ENCODE assay signal across 8 mouse cellular contexts in genomic region chr15:82128398-82128797, GRCm38 (mm10). TPM values are rescaled to one million over a fixed set of nuclear protein-coding genes. Genes with fewer than 3 reads are reported as not detected.
DNase-seq lines count a peak whose midpoint lies in the region; ATAC-seq and TF ChIP-seq lines count a peak whose summit lies in the region.

No protein-coding gene starts in this region.

- TF ChIP-seq CTCF in CH12.LX (conservative IDR thresholded peaks at IDR 0.05 in 1 of 2, IDR thresholded peaks at IDR 0.05 in 1 of 2; ENCODE audit: low read depth in 2 of 2, low read length in 2 of 2) = no peak
- TF ChIP-seq CTCF in stomach, postnatal 0 days (IDR thresholded peaks at IDR 0.05; ENCODE audit: low read depth) = no peak

- no peaks in the 10 kb centered on the region for H3K36me3 ChIP-seq in heart, embryonic 11.5 days (ENCODE audit: control insufficient read depth, insufficient read depth, low read length)
- H3K36me3 ChIP-seq in CH12.LX (replicated peaks in 1 of 2; ENCODE audit: control insufficient read depth in 1 of 2, insufficient read depth in 1 of 2, low read length in 1 of 2) = peaks cover 23 to 34% of the 10 kb centered on the region in 2 experiments
- H3K36me3 ChIP-seq in embryonic facial prominence, embryonic 15.5 days = peaks cover 4% of the 10 kb centered on the region; the same call in 1 of the 2 replicates
- H3K36me3 ChIP-seq in limb, embryonic 15.5 days = peaks cover 12% of the 10 kb centered on the region
- H3K36me3 ChIP-seq in stomach, postnatal 0 days (ENCODE audit: control insufficient read depth, insufficient read depth, low read length) = peaks cover 3% of the 10 kb centered on the region

- TF ChIP-seq POLR2A in CH12.LX (IDR thresholded peaks at IDR 0.05; ENCODE audit: low read depth, low read length) = no peak

- no peaks in the 10 kb centered on the region for H3K4me1 ChIP-seq in heart, embryonic 11.5 days (ENCODE audit: control insufficient read depth, insufficient read depth, low read length)
- H3K4me1 ChIP-seq in CH12.LX (ENCODE audit: control insufficient read depth in 1 of 2, insufficient read depth in 2 of 2) = peaks cover 18 to 41% of the 10 kb centered on the region in 2 experiments
- peaks cover 16% of the 10 kb centered on the region for H3K4me1 ChIP-seq in embryonic facial prominence, embryonic 15.5 days
- H3K4me1 ChIP-seq in limb, embryonic 15.5 days = peaks cover 15% of the 10 kb centered on the region
- H3K4me1 ChIP-seq in stomach, postnatal 0 days (replicated peaks; ENCODE audit: control insufficient read depth, insufficient read depth) = no peaks in the 10 kb centered on the region

- H3K27me3 ChIP-seq in heart, embryonic 11.5 days (ENCODE audit: control insufficient read depth, insufficient read depth, low read length) = no peaks in the 10 kb centered on the region; the same call in 1 of the 2 replicates
- H3K27me3 ChIP-seq in CH12.LX (replicated peaks) = no peaks in the 10 kb centered on the region
- H3K27me3 ChIP-seq in embryonic facial prominence, embryonic 15.5 days = no peaks in the 10 kb centered on the region
- peaks cover 3% of the 10 kb centered on the region; the same call in 1 of the 2 replicates for H3K27me3 ChIP-seq in limb, embryonic 15.5 days
- no peaks in the 10 kb centered on the region for H3K27me3 ChIP-seq in stomach, postnatal 0 days (ENCODE audit: control insufficient read depth, insufficient read depth, low read length)

- TF ChIP-seq RAD21 in CH12.LX (IDR thresholded peaks at IDR 0.05; ENCODE audit: low read depth, low read length) = no peak

- peak overlapping the region; percentile 80 for H3K9ac ChIP-seq in heart, embryonic 11.5 days (ENCODE audit: low read depth, low read length)
- peak overlapping the region; percentile 91 for H3K9ac ChIP-seq in CH12.LX (ENCODE audit: insufficient read depth, low read depth)
- peak overlapping the region; percentile 59 for H3K9ac ChIP-seq in embryonic facial prominence, embryonic 15.5 days
- H3K9ac ChIP-seq in limb, embryonic 15.5 days = peak overlapping the region; percentile 65
- peak overlapping the region; percentile 81 for H3K9ac ChIP-seq in stomach, postnatal 0 days (ENCODE audit: low read length)

- peak overlapping the region; percentile 79 for H3K4me3 ChIP-seq in heart, embryonic 11.5 days (ENCODE audit: low read depth, low read length)
- H3K4me3 ChIP-seq in CH12.LX (replicated peaks in 1 of 3; ENCODE audit: low read depth in 2 of 3, low read length in 2 of 3, poor library complexity in 1 of 3) = peak overlapping the region; percentile 77 to 95 (median 94)
- H3K4me3 ChIP-seq in embryonic facial prominence, embryonic 15.5 days (replicated peaks) = peak overlapping the region; percentile 70
- H3K4me3 ChIP-seq in limb, embryonic 15.5 days = peak overlapping the region; percentile 67
- H3K4me3 ChIP-seq in stomach, postnatal 0 days (ENCODE audit: low read depth, low read length) = peak overlapping the region; percentile 64

- peak overlapping the region; percentile 97 for H3K4me2 ChIP-seq in heart, embryonic 11.5 days
- peak overlapping the region; percentile 87 for H3K4me2 ChIP-seq in CH12.LX (ENCODE audit: insufficient read depth, low read depth, poor library complexity, severe bottlenecking)
- H3K4me2 ChIP-seq in embryonic facial prominence, embryonic 15.5 days (replicated peaks) = peak overlapping the region; percentile 85
- peak overlapping the region; percentile 82 for H3K4me2 ChIP-seq in limb, embryonic 15.5 days
- H3K4me2 ChIP-seq in stomach, postnatal 0 days (replicated peaks; ENCODE audit: low read depth) = peak overlapping the region; percentile 91

- dilution Hi-C loops in CH12.LX (cut with MboI; ENCODE audit: extremely low pct_ligation_motif_present, extremely low pct_unique_long_range_greater_than_20kb, low sequenced_read_pairs) = no loop called here

- H3K9me3 ChIP-seq in heart, embryonic 11.5 days (replicated peaks; ENCODE audit: control insufficient read depth, low read length) = no peaks in the 10 kb centered on the region
- H3K9me3 ChIP-seq in CH12.LX (replicated peaks; ENCODE audit: low read length) = no peaks in the 10 kb centered on the region
- H3K9me3 ChIP-seq in embryonic facial prominence, embryonic 15.5 days (replicated peaks) = no peaks in the 10 kb centered on the region
- H3K9me3 ChIP-seq in limb, embryonic 15.5 days = no peaks in the 10 kb centered on the region
- no peaks in the 10 kb centered on the region for H3K9me3 ChIP-seq in stomach, postnatal 0 days (ENCODE audit: control insufficient read depth, low read length)

- no peak for TF ChIP-seq EP300 in CH12.LX (IDR thresholded peaks at IDR 0.05; ENCODE audit: low read length)
- TF ChIP-seq EP300 in stomach, postnatal 0 days (optimal IDR thresholded peaks at IDR 0.05) = no peak

- in situ Hi-C loops in CH12.LX (cut with MboI; ENCODE audit: low pct_ligation_motif_present, low pct_unique_long_range_greater_than_20kb, low sequenced_read_pairs) = no loop called here

- peaks cover 29% of the 10 kb centered on the region for H3K79me2 ChIP-seq in CH12.LX (replicated peaks; ENCODE audit: control insufficient read depth, extremely low read depth, insufficient read depth, poor library complexity, severe bottlenecking)

- no peak for ATAC-seq in heart, embryonic 11.5 days (replicated peaks; ENCODE audit: insufficient number of reproducible peaks, low FRiP score, low TSS enrichment)
- ATAC-seq in embryonic facial prominence, embryonic 15.5 days (ENCODE audit: insufficient number of reproducible peaks, low FRiP score, low TSS enrichment, low read depth) = no peak
- ATAC-seq in limb, embryonic 15.5 days (ENCODE audit: insufficient number of reproducible peaks, low FRiP score, low TSS enrichment, low read depth) = no peak
- ATAC-seq in stomach, postnatal 0 days (ENCODE audit: low FRiP score, low TSS enrichment) = no peak

- under 1% methylated on average over 5 of the region's 5 CpGs for WGBS in heart, embryonic 11.5 days (ENCODE audit: insufficient replicate concordance)
- WGBS in embryonic facial prominence, embryonic 15.5 days = 0% methylated on average over 5 of the region's 5 CpGs
- 4% methylated on average over 5 of the region's 5 CpGs for WGBS in limb, embryonic 15.5 days
- WGBS in stomach, postnatal 0 days = 4% methylated on average over 5 of the region's 5 CpGs

- H3K27ac ChIP-seq in heart, embryonic 11.5 days (ENCODE audit: low read depth, low read length) = no peak overlapping the region
- H3K27ac ChIP-seq in CH12.LX (ENCODE audit: insufficient read depth, low read depth) = peak overlapping the region; percentile 68; the same call in 1 of the 2 replicates
- peak overlapping the region; percentile 75; the same call in 1 of the 2 replicates for H3K27ac ChIP-seq in embryonic facial prominence, embryonic 15.5 days (replicated peaks)
- H3K27ac ChIP-seq in limb, embryonic 15.5 days = peak overlapping the region; percentile 76
- peak overlapping the region; percentile 84 for H3K27ac ChIP-seq in stomach, postnatal 0 days (replicated peaks)

- DNase-seq in heart, postnatal 4 days = no peak
- no peak for DNase-seq in CH12.LX (ENCODE audit: extremely low read depth)
- no peak for DNase-seq in stomach, postnatal 0 days (ENCODE audit: low spot score)
- no peak for DNase-seq in adrenal gland, adult 18-20 months (ENCODE audit: low spot score in 2 of 2)
- DNase-seq in right cerebral cortex, postnatal 25 days = no peak

TF ChIP-seq in CH12.LX, 34 proteins besides CTCF, POLR2A, EP300 and RAD21 (continues in another document):
- no peak for TF ChIP-seq NRF1 (IDR thresholded peaks at IDR 0.05; ENCODE audit: low read depth, low read length)
- no peak for TF ChIP-seq BHLHE40 (IDR thresholded peaks at IDR 0.05; ENCODE audit: low read depth, low read length)
- TF ChIP-seq GABPA (IDR thresholded peaks at IDR 0.05; ENCODE audit: insufficient replicate concordance, low read depth, low read length) = no peak
- no peak for TF ChIP-seq TCF12 (IDR thresholded peaks at IDR 0.05; ENCODE audit: low read depth, low read length)
- TF ChIP-seq MAX (IDR thresholded peaks at IDR 0.05; ENCODE audit: low read length) = no peak
- no peak for TF ChIP-seq JUN (IDR thresholded peaks at IDR 0.05; ENCODE audit: insufficient read depth, low read depth, low read length)
- no peak for TF ChIP-seq UBTF (IDR thresholded peaks at IDR 0.05; ENCODE audit: low read depth, low read length)

RNA-seq across cellular contexts. Expression of gene Ccdc134, which starts 0.7 kb away (rescaled TPM):
- 9.5 and 9.6 TPM in 2 replicates for polyA plus RNA-seq in heart, embryonic 11.5 days (2014; fragmentation: Nextera tagmentation; extraction: Ambion mirVana)
- 1 to 10 TPM; 6.1 to 8.3 TPM for total RNA-seq in heart, postnatal 4 days (2021)
- 37.1 and 48.8 TPM in 2 replicates for total RNA-seq in CH12.LX (2012; rRNA removed)
- total RNA-seq in CH12.LX (2014; rRNA removed) = 35.1 and 35.7 TPM in 2 replicates
- polyA plus RNA-seq in CH12.LX (2012; ENCODE audit: insufficient read length, low read depth) = 42.9 and 43.6 TPM in 2 replicates
- 27.6 and 31.1 TPM in 2 replicates for polyA plus RNA-seq in embryonic facial prominence, embryonic 15.5 days (2015; fragmentation: Nextera tagmentation; extraction: Ambion mirVana)
- polyA plus RNA-seq in limb, embryonic 15.5 days (2015; fragmentation: Nextera tagmentation; extraction: Ambion mirVana) = 24.6 and 28.8 TPM in 2 replicates
- 8.2 and 8.5 TPM in 2 replicates for polyA plus RNA-seq in stomach, postnatal 0 days (2015; fragmentation: Nextera tagmentation; extraction: Ambion mirVana)
- total RNA-seq in adrenal gland, adult 18-20 months (2021) = 1 to 10 TPM; 6.7 to 8.9 TPM

RNA-seq across cellular contexts. Expression of gene Srebf2, which starts 18.6 kb away (rescaled TPM):
- 82.3 and 88.1 TPM in 2 replicates for polyA plus RNA-seq in heart, embryonic 11.5 days (2014; fragmentation: Nextera tagmentation; extraction: Ambion mirVana)
- 10 to 100 TPM; 79.0 to 84.5 TPM for total RNA-seq in heart, postnatal 4 days (2021)
- 130 and 159 TPM in 2 replicates for total RNA-seq in CH12.LX (2012; rRNA removed)
- total RNA-seq in CH12.LX (2014; rRNA removed) = 77.6 and 94.3 TPM in 2 replicates
- polyA plus RNA-seq in CH12.LX (2012; ENCODE audit: insufficient read length, low read depth) = 214 and 253 TPM in 2 replicates
- 159 and 162 TPM in 2 replicates for polyA plus RNA-seq in embryonic facial prominence, embryonic 15.5 days (2015; fragmentation: Nextera tagmentation; extraction: Ambion mirVana)
- polyA plus RNA-seq in limb, embryonic 15.5 days (2015; fragmentation: Nextera tagmentation; extraction: Ambion mirVana) = 155 and 165 TPM in 2 replicates
- polyA plus RNA-seq in stomach, postnatal 0 days (2015; fragmentation: Nextera tagmentation; extraction: Ambion mirVana) = 119 and 127 TPM in 2 replicates
- 100 to 1,000 TPM in 1 of 2 experiments, 10 to 100 TPM in 1; 79.3 to 109 TPM for total RNA-seq in adrenal gland, adult 18-20 months (2021)

RNA-seq across cellular contexts. Expression of gene Mei1, which starts 58.6 kb away (rescaled TPM):
- not detected in 2 replicates for polyA plus RNA-seq in heart, embryonic 11.5 days (2014; fragmentation: Nextera tagmentation; extraction: Ambion mirVana)
- total RNA-seq in heart, postnatal 4 days (2021) = not detected
- 0.04 TPM in 1 of 2 replicates, not detected in the other for total RNA-seq in CH12.LX (2012; rRNA removed)
- total RNA-seq in CH12.LX (2014; rRNA removed) = not detected in 2 replicates
- not detected in 2 replicates for polyA plus RNA-seq in CH12.LX (2012; ENCODE audit: insufficient read length, low read depth)
- polyA plus RNA-seq in embryonic facial prominence, embryonic 15.5 days (2015; fragmentation: Nextera tagmentation; extraction: Ambion mirVana) = 0.04 and 0.11 TPM in 2 replicates
- 0.05 TPM in 1 of 2 replicates, not detected in the other for polyA plus RNA-seq in limb, embryonic 15.5 days (2015; fragmentation: Nextera tagmentation; extraction: Ambion mirVana)
- polyA plus RNA-seq in stomach, postnatal 0 days (2015; fragmentation: Nextera tagmentation; extraction: Ambion mirVana) = 0.02 and 0.04 TPM in 2 replicates
- total RNA-seq in adrenal gland, adult 18-20 months (2021) = 1 to 10 TPM in 1 of 2 experiments, under 1 TPM in 1; 0.58 to 4.1 TPM
